Mouse (Mus musculus) thymus, postnatal 25 days (tissue): ENCODE results near the gene Celf1.
"Not testable (repeated sequence)": the region's sequence is repeated elsewhere in the genome, so short reads cannot be mapped to it uniquely, and the experiment has no call there.

Experiments used
- DNase-seq: peaks from one replicate; pipeline ENCODE4 v3.0.0; 2022

The Celf1 gene

GRCm38 (mm10) chr2:90940233-90941229, at the start of gene Celf1:
Celf1 (plus strand) TSS chr2:90940382.
- peak; percentile 88 for DNase-seq

- no peak for DNase-seq
Measured at GRCm38 (mm10) chr2:90893673-90894298, 46.4 kb upstream of the Celf1 start.

DNA sequence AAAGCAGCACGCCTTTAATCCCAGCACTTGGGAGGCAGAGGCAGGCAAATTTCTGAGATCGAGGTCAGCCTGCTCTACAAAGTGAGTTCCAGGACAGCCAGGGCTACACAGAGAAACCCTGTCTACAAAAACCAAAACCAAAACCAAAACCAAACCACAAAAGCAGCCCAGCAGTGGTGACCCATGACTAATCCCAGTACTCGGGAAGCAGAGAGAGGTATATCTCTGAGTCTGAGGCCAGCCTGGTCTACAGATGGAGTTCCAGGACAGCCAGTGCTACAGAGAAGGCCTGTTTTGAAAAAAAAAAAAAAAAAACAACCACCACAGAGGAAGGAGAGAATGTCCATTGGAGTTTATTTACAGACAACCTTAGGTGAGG, 45.9 kb upstream of the Celf1 start:
- DNase-seq: not testable (repeated sequence)

- no peak for DNase-seq
Measured at GRCm38 (mm10) chr2:90903398-90903797, 36.8 kb upstream of the Celf1 start.

- DNase-seq: peak; percentile 90
Measured at GRCm38 (mm10) chr2:90904076-90904855, 35.9 kb upstream of the Celf1 start, which contains the start of the genes Kbtbd4 and Ndufs3. Kbtbd4 (plus strand) TSS chr2:90904740. Ndufs3 (minus strand) TSS chr2:90904827.

- no peak for DNase-seq
Measured at GRCm38 (mm10) chr2:90904856-90905224, 35.3 kb upstream of the Celf1 start.

GRCm38 (mm10) chr2:90906721-90907120, 33.5 kb upstream of the Celf1 start:
- no peak for DNase-seq

- DNase-seq: no peak
Measured at GRCm38 (mm10) chr2:90910861-90911260, 29.3 kb upstream of the Celf1 start.

GRCm38 (mm10) chr2:90911668-90912067, 28.5 kb upstream of the Celf1 start:
- DNase-seq: no peak

- DNase-seq: no peak
Measured at GRCm38 (mm10) chr2:90913671-90914070, 26.5 kb upstream of the Celf1 start.

GRCm38 (mm10) chr2:90915516-90915915, 24.7 kb upstream of the Celf1 start:
- no peak for DNase-seq

DNA sequence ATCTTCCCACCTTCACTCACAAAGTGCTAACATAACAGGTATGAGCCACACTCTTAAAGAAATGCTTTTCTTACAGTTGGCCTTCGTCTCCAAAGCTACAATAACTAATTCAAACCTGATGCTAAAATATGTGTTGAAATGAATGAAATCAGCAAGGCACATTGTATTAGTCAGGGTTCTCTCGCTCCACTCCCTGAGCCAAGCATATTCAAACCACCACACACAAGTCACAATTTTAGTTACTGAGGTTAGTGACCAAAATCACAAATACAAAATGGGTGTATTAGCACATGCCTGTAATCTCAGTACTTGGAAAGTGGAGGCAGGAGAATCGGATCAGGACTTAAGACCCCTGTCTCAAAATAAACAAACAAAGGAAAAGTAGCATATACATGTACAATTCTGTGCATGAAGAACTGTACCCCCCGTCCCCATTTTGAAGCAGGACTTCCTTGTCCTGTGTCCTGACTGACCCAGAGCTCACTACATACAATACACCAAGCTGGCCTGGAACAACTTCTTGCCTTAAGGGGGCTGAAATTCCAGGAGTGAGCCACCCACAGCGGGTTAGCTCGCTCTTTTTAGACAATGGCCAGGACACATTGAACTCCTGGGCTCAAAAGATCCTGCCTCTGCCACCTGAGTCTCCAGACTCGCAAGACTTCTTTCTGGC, 23.5 kb upstream of the Celf1 start:
- no peak for DNase-seq

DNA sequence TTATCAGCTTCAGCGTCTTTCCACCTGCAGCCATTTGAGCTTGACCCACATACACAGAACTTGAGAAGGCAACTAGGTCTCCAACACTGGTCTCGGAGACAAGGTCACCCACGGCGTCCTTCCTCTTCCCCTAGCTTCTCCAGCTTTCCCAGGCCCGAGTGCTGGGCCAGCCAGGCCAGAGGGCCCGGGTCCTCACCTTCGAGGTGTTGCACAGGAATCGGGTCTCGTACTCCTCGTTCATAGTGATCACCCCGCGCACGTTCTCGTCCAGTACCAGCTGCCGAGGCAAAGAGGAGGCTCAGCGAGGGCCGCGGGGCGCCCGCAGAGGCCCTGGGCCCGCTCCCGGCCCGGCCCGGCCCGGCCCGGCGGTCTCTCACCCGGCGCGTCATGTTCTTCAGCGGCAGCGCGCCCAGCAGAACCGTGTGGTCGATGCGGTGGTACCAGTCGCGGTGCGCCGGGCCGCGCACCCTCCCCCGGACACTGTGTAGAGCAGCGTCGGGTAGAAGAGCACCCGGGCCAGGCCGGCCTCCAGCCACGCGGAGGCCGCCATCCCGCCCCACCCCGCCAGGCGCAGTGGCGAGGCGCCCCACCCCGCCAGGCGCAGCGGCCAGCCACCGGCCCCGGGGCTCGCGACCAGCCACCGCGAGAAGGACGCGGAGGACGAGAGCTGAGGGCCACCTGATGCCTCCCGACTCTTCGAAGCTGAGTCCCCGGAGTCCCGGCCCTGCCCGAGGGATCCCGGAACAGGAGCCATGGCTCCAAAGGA, 22.8 kb upstream of the Celf1 start:
- DNase-seq: peak; percentile 70

DNA sequence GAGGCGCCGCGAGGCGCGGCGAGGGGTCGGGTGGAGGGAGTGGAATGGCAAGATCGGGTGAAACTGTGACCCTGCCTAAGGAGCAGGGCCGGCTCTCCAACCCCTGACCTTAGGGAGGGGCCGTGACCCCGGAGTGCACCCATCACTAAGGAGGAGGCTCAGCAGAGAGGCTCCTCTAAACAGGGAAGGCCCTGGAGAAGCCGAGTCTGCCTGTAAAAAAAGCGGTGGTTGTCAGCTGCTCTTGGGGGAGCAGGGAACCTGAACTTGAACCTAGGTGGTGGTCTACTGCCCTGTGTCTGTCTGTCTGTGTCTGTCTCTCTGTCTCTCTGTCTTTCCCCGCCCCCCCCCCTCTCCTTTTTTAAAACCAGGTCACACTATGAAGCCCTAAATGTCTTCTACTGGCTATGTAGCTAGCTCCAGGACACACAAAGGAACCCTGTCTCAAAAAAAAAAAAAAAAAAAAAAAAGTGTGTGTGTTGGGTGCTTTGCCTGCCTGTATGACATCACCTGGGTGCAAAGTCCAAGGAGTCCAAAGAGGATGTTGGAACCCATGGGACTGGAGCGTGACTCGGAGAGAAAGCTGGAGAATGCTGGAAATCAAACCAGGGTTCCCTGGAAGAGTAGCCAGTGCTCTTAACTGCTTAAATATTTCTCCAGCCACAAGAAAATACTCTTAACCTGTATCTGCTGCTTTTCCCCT, 22.0 kb upstream of the Celf1 start:
- DNase-seq: no peak

GRCm38 (mm10) chr2:90921178-90921577, 19.0 kb upstream of the Celf1 start:
- DNase-seq: no peak

- no peak for DNase-seq
Measured at GRCm38 (mm10) chr2:90922636-90923035, 17.5 kb upstream of the Celf1 start.

GRCm38 (mm10) chr2:90928566-90928965, 11.6 kb upstream of the Celf1 start:
- DNase-seq: no peak

DNA sequence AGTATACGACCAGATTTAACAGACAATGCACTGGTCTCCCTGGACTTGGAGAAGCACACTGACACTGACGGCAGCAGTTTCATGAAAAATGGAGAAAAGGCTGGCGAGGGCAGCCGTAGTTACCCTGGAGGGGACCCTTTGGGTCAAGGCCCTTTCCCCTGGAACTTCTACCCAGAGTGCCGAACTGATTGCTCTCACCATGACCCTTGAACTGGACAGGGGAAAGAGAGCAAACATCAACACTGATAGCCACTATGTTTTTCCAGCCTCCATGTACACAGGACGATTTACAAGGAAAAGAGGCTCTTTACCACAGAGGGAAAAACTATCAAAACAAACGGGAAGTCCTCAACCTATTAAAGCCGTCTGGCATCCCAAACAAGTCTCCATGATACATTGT, 8.4 kb upstream of the Celf1 start:
- no peak for DNase-seq

GRCm38 (mm10) chr2:90932273-90932672, 7.9 kb upstream of the Celf1 start:
- DNase-seq: no peak

DNA sequence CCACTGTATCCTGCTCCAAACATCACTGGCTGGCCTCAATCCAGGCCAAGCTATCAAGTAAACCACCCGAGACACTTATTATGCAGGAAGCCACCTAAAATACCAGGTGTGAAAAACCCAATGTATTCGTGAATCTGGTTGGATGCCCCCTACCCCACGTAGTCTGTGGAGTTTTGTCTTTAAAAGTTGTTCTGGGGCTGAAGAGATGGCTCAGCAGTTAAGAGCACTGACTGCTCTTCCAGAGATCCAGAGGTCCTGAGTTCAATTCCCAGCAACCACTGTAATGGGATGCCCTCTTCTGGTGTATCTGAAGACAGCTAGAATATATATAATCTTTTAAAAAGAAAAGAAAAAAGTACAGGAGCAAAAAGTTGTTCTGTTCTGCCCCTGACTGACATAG, 1.8 kb upstream of the Celf1 start:
- no peak for DNase-seq

DNA sequence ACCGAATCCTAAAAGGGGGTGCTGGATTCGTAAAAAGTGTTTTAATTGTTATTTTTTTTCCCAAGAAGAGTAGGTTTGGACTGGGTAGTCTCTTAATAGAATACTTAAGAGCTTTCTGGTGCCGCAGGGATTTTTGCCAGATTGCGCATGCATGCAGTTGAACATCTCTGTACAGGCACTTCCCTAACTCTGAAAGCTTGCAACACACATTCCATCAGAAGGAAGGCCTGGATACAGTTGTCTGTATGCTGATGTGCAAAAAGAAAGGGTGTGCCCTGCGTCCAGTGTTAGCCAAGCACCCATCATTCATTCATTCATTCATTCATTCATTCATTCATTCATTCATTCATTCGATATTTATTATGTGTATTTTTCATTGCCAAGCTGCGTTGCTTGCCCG, 432 bp upstream of the Celf1 start:
- DNase-seq: no peak
